ENCODE assay signal across 21 mouse cellular contexts in the genomic region with DNA sequence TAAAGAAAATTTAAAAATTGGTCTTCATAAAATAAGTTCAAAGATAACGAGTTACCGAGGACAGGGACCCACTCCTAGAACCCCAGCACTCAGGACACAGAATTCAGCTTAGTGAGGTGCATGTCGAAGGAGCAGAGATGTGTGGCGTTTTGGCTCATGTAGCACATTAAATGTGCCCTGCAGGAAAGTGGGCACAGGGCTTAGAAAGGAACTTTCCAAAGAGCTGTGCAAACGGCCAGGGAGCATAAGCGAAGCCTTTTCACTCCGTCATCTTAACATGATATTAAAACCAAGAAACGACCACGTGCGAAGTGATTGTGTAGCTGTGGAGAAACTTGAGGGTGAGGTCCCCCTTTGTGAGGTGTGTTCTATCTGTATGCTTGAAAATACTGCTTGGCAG. TPM values are rescaled to one million over a fixed set of nuclear protein-coding genes. Genes with fewer than 3 reads are reported as not detected.
A peak's percentile ranks its signal among the peaks of the same experiment; 100 is the strongest.
DNase-seq lines count a peak whose midpoint lies in the region; ATAC-seq lines count a peak whose summit lies in the region.
"Had no signal": no experiment of that assay in that cellular context is flagged by ENCODE, and none has a peak within 500 bp of the region (broad histone marks: within the 10 kb centered on the region; RNA-seq: fewer than 3 reads in every experiment).

No protein-coding gene starts in this region.

- no peak overlapping the region for H3K4me2 ChIP-seq in intestine, embryonic 14.5 days (ENCODE audit: low read length)
- H3K4me2 ChIP-seq in intestine, embryonic 15.5 days (replicated peaks) = no peak overlapping the region
- no peak overlapping the region for H3K4me2 ChIP-seq in midbrain, embryonic 11.5 days
- H3K4me2 ChIP-seq in midbrain, embryonic 13.5 days (replicated peaks) = no peak overlapping the region

- no peak overlapping the region for H3K4me3 ChIP-seq in heart, embryonic 10.5 days
- H3K4me3 ChIP-seq in intestine, embryonic 14.5 days (ENCODE audit: low read depth, low read length) = no peak overlapping the region
- H3K4me3 ChIP-seq in intestine, embryonic 15.5 days (replicated peaks) = no peak overlapping the region
- no peak overlapping the region for H3K4me3 ChIP-seq in midbrain, embryonic 11.5 days (ENCODE audit: low read depth, low read length)
- H3K4me3 ChIP-seq in midbrain, embryonic 13.5 days (replicated peaks) = no peak overlapping the region

- H3K27ac ChIP-seq in heart, embryonic 10.5 days = no peak overlapping the region
- no peak overlapping the region for H3K27ac ChIP-seq in intestine, embryonic 14.5 days (ENCODE audit: low read depth)
- H3K27ac ChIP-seq in intestine, embryonic 15.5 days = no peak overlapping the region
- H3K27ac ChIP-seq in midbrain, embryonic 11.5 days (ENCODE audit: low read depth, low read length) = no peak overlapping the region
- no peak overlapping the region for H3K27ac ChIP-seq in midbrain, embryonic 13.5 days

- no peak for ATAC-seq in intestine, embryonic 14.5 days (replicated peaks; ENCODE audit: low FRiP score, low TSS enrichment, low read depth)
- no peak for ATAC-seq in intestine, embryonic 15.5 days
- ATAC-seq in midbrain, embryonic 11.5 days (ENCODE audit: low FRiP score) = no peak
- no peak for ATAC-seq in midbrain, embryonic 13.5 days
- ATAC-seq: activated CD4-positive, CD25-positive, alpha-beta regulatory T cell, adult 4 months; CD4-positive, CD25-positive, alpha-beta regulatory T cell, adult 4 months; Patski had no signal

- no peaks in the 10 kb centered on the region for H3K9me3 ChIP-seq in heart, embryonic 10.5 days
- H3K9me3 ChIP-seq in intestine, embryonic 14.5 days (ENCODE audit: control insufficient read depth, low read length) = no peaks in the 10 kb centered on the region
- no peaks in the 10 kb centered on the region for H3K9me3 ChIP-seq in intestine, embryonic 15.5 days
- no peaks in the 10 kb centered on the region for H3K9me3 ChIP-seq in midbrain, embryonic 11.5 days (ENCODE audit: control insufficient read depth, low read length)
- H3K9me3 ChIP-seq in midbrain, embryonic 13.5 days = no peaks in the 10 kb centered on the region
- H3K9me3 ChIP-seq: G1E had no signal

- no peaks in the 10 kb centered on the region for H3K27me3 ChIP-seq in heart, embryonic 10.5 days (ENCODE audit: insufficient read depth, poor library complexity, severe bottlenecking)
- no peaks in the 10 kb centered on the region for H3K27me3 ChIP-seq in intestine, embryonic 14.5 days (replicated peaks; ENCODE audit: control insufficient read depth, insufficient read depth, low read length)
- H3K27me3 ChIP-seq in intestine, embryonic 15.5 days (replicated peaks) = no peaks in the 10 kb centered on the region
- H3K27me3 ChIP-seq in midbrain, embryonic 11.5 days (ENCODE audit: control insufficient read depth, insufficient read depth, low read length) = no peaks in the 10 kb centered on the region
- H3K27me3 ChIP-seq in midbrain, embryonic 13.5 days = no peaks in the 10 kb centered on the region
- H3K27me3 ChIP-seq: CH12.LX, Patski had no signal

- peaks cover 40% of the 10 kb centered on the region; the same call in 1 of the 2 replicates for H3K36me3 ChIP-seq in heart, embryonic 10.5 days
- H3K36me3 ChIP-seq in intestine, embryonic 14.5 days (ENCODE audit: control insufficient read depth, insufficient read depth, low read length) = peaks cover 19% of the 10 kb centered on the region; the same call in 1 of the 2 replicates
- 0 out of 2 replicates have a peak, but pooled peaks cover 3% of the 10 kb centered on the region for H3K36me3 ChIP-seq in intestine, embryonic 15.5 days
- no peaks in the 10 kb centered on the region for H3K36me3 ChIP-seq in midbrain, embryonic 11.5 days (ENCODE audit: control insufficient read depth, insufficient read depth, low read length)
- peaks cover 16% of the 10 kb centered on the region; the same call in 1 of the 2 replicates for H3K36me3 ChIP-seq in midbrain, embryonic 13.5 days

- no peaks in the 10 kb centered on the region for H3K4me1 ChIP-seq in heart, embryonic 10.5 days
- H3K4me1 ChIP-seq in intestine, embryonic 14.5 days (replicated peaks; ENCODE audit: control insufficient read depth, insufficient read depth, low read length) = peaks cover 9% of the 10 kb centered on the region
- H3K4me1 ChIP-seq in intestine, embryonic 15.5 days (replicated peaks) = peaks cover 7% of the 10 kb centered on the region
- H3K4me1 ChIP-seq in midbrain, embryonic 11.5 days (ENCODE audit: control insufficient read depth, insufficient read depth, low read length) = no peaks in the 10 kb centered on the region
- H3K4me1 ChIP-seq in midbrain, embryonic 13.5 days (replicated peaks) = no peaks in the 10 kb centered on the region

- 92% methylated on average over 10 of the region's 10 CpGs for WGBS in heart, embryonic 10.5 days
- 93% methylated on average over 10 of the region's 10 CpGs for WGBS in intestine, embryonic 14.5 days
- WGBS in intestine, embryonic 15.5 days = 94% methylated on average over 10 of the region's 10 CpGs
- WGBS in midbrain, embryonic 11.5 days = 93% methylated on average over 10 of the region's 10 CpGs
- WGBS in midbrain, embryonic 13.5 days = 92% methylated on average over 10 of the region's 10 CpGs

- DNase-seq in heart, adult 11 months = peak; percentile 62
- no peak for DNase-seq in heart, embryonic 10.5 days (ENCODE audit: low spot score)
- peak; percentile 12 for DNase-seq in intestine, embryonic 14.5 days (ENCODE audit: low spot score)
- DNase-seq in midbrain, embryonic 11.5 days (ENCODE audit: low spot score, missing footprints) = peak; percentile 57
- DNase-seq: adrenal gland, adult 2 months; adrenal gland, adult 8-10 months; adrenal gland, postnatal 10 days; adrenal gland, postnatal 14 days; adrenal gland, postnatal 25 days; adrenal gland, postnatal 36 days; B cell, adult 2 months; cerebellum, adult 11 months; cerebellum, adult 11-12 months; cerebellum, adult 18-20 months had no signal

- H3K9ac ChIP-seq in intestine, embryonic 14.5 days (ENCODE audit: low read length) = no peak overlapping the region
- no peak overlapping the region for H3K9ac ChIP-seq in intestine, embryonic 15.5 days
- H3K9ac ChIP-seq in midbrain, embryonic 11.5 days (ENCODE audit: low read length) = no peak overlapping the region
- H3K9ac ChIP-seq in midbrain, embryonic 13.5 days (replicated peaks) = no peak overlapping the region

RNA-seq across cellular contexts. Expression of gene Ric8b, which starts 36.8 kb away (rescaled TPM):
- polyA plus RNA-seq in heart, embryonic 10.5 days (2016; fragmentation: Nextera tagmentation; extraction: Ambion mirVana) = 21.0 and 23.5 TPM in 2 replicates
- 21.2 and 23.3 TPM in 2 replicates for polyA plus RNA-seq in intestine, embryonic 14.5 days (2014; fragmentation: Nextera tagmentation; extraction: Ambion mirVana)
- polyA plus RNA-seq in intestine, embryonic 15.5 days (2015; fragmentation: Nextera tagmentation; extraction: Ambion mirVana) = 17.2 and 18.0 TPM in 2 replicates
- polyA plus RNA-seq in midbrain, embryonic 11.5 days (2014; fragmentation: Nextera tagmentation; extraction: Ambion mirVana) = 25.0 and 27.3 TPM in 2 replicates
- polyA plus RNA-seq in midbrain, embryonic 13.5 days (2015; fragmentation: Nextera tagmentation; extraction: Ambion mirVana) = 44.9 and 49.9 TPM in 2 replicates
